Mouse (Mus musculus) forebrain, embryonic 16.5 days (tissue): Measurements from ENCODE around the gene Map2k2. TPM values are rescaled to one million over a fixed set of nuclear protein-coding genes. Genes with fewer than 3 reads are reported as not detected.

Experiments used
- ATAC-seq: fragments of 200-750 bp; cut with Nextera tagmentation; 2 replicates; pipeline ENCODE4 v1.8.0; 2017; ENCODE audit warnings: mild to moderate bottlenecking, moderate library complexity
- H3K27ac ChIP-seq: fragments of 300-500 bp; sonication (generic); 2 replicates; pipeline ENCODE4 v1.5.1; 2014; ENCODE audit warnings: low read length, control low read depth
- H3K27me3 ChIP-seq: fragments of 300-500 bp; sonication (generic); replicated peaks from 2 replicates; pipeline ENCODE4 v1.6.1; 2014; ENCODE audit warnings: low read length; ENCODE audit not compliant: control insufficient read depth, insufficient read depth
- H3K36me3 ChIP-seq: fragments of 300-500 bp; sonication (generic); 2 replicates; pipeline ENCODE4 v1.6.1; 2014; ENCODE audit not compliant: control insufficient read depth, insufficient read depth
- H3K4me1 ChIP-seq: fragments of 300-500 bp; sonication (generic); replicated peaks from 2 replicates; pipeline ENCODE4 v1.6.1; 2014; ENCODE audit warnings: low read length; ENCODE audit not compliant: control insufficient read depth, insufficient read depth
- H3K4me2 ChIP-seq: fragments of 300-500 bp; sonication (generic); 2 replicates; pipeline ENCODE4 v1.6.1; 2014; ENCODE audit warnings: mild to moderate bottlenecking, low read length, control low read depth
- H3K4me3 ChIP-seq: fragments of 300-500 bp; sonication (generic); replicated peaks from 2 replicates; pipeline ENCODE4 v1.5.1; 2014; ENCODE audit warnings: mild to moderate bottlenecking, low read length, control low read depth
- H3K9ac ChIP-seq: fragments of 300-500 bp; sonication (generic); replicated peaks from 2 replicates; pipeline ENCODE4 v1.6.1; 2014; ENCODE audit warnings: low read depth, low read length, control low read depth
- H3K9me3 ChIP-seq: fragments of 300-500 bp; sonication (generic); 2 replicates; pipeline ENCODE4 v1.6.1; 2016; ENCODE audit warnings: low read length; ENCODE audit not compliant: control insufficient read depth
- WGBS: fragments of 180-500 bp; shearing (Covaris S2); extraction: QIAGEN DNeasy Blood & Tissue Kit; methylation state at CpG from one replicate; pipeline ENCODE4 v1.1.7; 2014; 5-methylcytosine and 5-hydroxymethylcytosine counted together
- polyA plus RNA-seq: library from polyadenylated mRNA; unstranded; fragments of >200 nt; fragmentation: Nextera tagmentation; extraction: Ambion mirVana; gene quantifications from 2 replicates; pipeline ENCODE4 v1.2.1, GENCODE M21; 2015

Gene Map2k2
- polyA plus RNA-seq, 1 experiment from 2014 or later, result 210 TPM

DNA sequence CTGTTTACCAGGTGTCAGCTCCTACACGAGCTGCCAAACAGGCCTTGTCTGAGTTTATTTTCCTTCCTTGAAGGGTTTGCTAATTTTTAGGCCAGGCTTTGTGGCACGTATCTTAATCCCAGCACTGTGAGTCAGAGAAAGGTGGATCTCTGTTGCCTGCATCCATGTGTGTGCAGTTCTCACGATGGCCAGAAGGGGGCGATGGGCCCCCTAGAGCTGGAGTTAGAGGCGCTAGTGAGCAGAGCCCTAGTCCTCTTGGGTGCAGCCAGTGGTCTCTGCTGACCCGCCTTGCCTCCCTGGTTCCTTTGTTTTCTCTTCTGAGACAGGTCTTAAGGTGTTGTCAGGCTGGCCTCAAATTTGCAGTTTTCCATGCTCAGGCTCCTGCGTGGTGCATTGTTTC is 32.3 kb upstream of the Map2k2 start:
- ATAC-seq, result no peak
- Histone ChIP-seq H3K27ac (no peak overlapping the region), H3K4me3 (no peak overlapping the region), H3K9me3 (no peaks in the 10 kb centered on the region), H3K36me3 (peaks cover 20% of the 10 kb centered on the region), H3K27me3 (no peaks in the 10 kb centered on the region), H3K4me1 (peaks cover 23% of the 10 kb centered on the region), H3K9ac (no peak overlapping the region), H3K4me2 (no peak overlapping the region)
- 67% methylated on average over 7 of the region's 7 CpGs for WGBS

DNA sequence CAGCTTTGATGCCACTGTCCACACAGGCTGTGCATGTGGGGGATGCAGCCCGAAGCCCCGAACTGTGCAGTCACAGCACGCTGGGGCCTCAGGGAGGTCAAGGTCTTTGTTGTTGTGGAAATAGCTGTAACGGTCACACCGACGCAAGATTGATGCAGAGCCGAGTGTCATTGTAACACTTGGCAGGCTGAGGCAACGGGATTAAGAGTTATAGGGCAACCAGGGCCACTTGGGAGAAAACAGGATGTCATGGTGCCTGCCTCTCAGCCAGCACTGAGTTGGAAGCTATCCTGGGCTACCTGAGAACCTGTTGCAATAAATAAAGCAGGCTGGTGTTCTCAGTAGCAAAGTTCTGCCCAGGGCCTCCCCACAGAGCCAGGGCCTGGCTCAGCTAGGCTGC is 30.0 kb upstream of the Map2k2 start:
- H3K4me1 ChIP-seq, result peaks cover 10% of the 10 kb centered on the region
- H3K4me3 ChIP-seq, result no peak overlapping the region
- H3K9me3 ChIP-seq, result no peaks in the 10 kb centered on the region
- ATAC-seq, result no peak
- no peak overlapping the region for H3K27ac ChIP-seq
- H3K27me3 ChIP-seq, result no peaks in the 10 kb centered on the region
- H3K36me3 ChIP-seq, result peaks cover 28% of the 10 kb centered on the region
- no peak overlapping the region for H3K4me2 ChIP-seq
- H3K9ac ChIP-seq, result no peak overlapping the region
- WGBS, result 87% methylated on average over 8 of the region's 8 CpGs

DNA sequence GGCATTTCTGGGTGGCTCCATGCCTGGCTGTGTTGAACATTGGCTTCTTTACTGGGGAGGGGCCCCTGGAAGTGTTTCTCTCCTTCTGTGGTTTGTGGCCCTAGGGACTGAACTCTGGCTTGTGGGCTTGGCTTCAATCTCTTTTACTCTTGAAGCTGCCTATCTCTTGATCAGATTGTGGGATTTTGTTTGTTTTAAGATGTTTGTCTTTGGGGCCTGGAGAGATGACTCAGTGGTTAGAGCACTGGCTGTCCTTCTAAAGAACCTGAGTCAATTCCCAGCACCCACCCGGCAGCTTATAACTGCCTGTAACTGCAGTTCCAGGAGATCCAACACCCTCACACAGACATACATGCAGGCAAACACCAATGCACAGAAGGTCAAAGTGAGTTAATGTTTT is 29.4 kb upstream of the Map2k2 start:
- Histone ChIP-seq H3K27me3 (no peaks in the 10 kb centered on the region), H3K9ac (no peak overlapping the region), H3K36me3 (peaks cover 35% of the 10 kb centered on the region), H3K27ac (no peak overlapping the region), H3K4me3 (no peak overlapping the region), H3K9me3 (no peaks in the 10 kb centered on the region), H3K4me1 (peaks cover 4% of the 10 kb centered on the region), H3K4me2 (no peak overlapping the region)
- ATAC-seq, result no peak
- WGBS, result 96% methylated on average over 1 of the region's 1 CpGs

DNA sequence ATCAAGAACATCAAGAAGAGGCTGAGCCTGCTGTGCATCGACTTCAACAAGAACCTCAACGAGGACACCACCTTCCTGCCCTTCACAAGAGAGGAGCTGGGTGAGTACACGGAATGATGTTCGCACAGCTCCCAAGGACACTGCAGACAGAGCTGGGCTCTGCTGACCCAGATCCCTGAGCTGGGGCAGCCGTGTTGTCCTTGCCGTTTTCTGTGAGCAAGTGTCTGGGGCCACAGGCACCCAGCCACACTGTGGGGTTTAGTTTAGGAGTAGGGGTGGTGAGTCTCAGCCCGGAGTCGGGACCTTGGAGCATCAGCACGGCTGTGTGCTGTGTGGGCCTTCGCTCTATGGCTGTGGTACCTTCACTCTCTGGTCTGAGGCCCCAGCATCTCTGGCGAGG is 27.8 kb upstream of the Map2k2 start:
- Histone ChIP-seq H3K4me1 (no peaks in the 10 kb centered on the region), H3K9me3 (no peaks in the 10 kb centered on the region), H3K27ac (no peak overlapping the region), H3K4me3 (no peak overlapping the region), H3K4me2 (no peak overlapping the region), H3K9ac (no peak overlapping the region), H3K27me3 (no peaks in the 10 kb centered on the region), H3K36me3 (peaks cover 40% of the 10 kb centered on the region)
- WGBS, result 90% methylated on average over 11 of the region's 11 CpGs
- no peak for ATAC-seq

DNA sequence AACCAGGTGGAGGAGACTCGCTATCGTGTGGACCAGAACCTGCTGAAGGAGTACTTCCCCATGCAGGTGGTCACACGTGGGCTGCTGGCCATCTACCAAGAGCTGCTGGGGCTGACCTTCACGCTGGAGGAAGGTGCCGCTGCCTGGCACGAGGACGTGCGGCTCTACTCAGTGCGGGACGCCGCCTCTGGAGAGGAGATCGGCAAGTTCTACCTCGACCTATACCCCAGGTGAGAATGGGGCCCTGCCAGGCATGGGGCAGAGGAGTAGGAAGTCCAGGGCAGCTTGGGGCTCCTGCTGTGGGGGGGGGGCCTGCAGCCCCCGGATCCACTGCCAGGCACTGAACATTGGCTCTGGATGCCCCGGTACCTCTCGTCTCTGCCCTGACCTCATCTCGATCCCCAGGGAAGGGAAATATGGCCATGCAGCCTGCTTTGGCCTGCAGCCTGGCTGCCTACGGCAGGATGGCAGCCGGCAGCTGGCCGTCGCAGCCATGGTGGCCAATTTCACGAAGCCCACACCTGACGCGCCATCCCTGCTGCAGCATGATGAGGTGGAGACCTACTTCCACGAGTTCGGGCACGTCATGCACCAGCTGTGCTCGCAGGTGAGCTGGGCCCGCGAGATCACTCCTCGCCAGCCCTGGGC is 25.6 kb upstream of the Map2k2 start:
- H3K36me3 ChIP-seq, result peaks cover 23% of the 10 kb centered on the region
- 93% methylated on average over 31 of the region's 31 CpGs for WGBS

DNA sequence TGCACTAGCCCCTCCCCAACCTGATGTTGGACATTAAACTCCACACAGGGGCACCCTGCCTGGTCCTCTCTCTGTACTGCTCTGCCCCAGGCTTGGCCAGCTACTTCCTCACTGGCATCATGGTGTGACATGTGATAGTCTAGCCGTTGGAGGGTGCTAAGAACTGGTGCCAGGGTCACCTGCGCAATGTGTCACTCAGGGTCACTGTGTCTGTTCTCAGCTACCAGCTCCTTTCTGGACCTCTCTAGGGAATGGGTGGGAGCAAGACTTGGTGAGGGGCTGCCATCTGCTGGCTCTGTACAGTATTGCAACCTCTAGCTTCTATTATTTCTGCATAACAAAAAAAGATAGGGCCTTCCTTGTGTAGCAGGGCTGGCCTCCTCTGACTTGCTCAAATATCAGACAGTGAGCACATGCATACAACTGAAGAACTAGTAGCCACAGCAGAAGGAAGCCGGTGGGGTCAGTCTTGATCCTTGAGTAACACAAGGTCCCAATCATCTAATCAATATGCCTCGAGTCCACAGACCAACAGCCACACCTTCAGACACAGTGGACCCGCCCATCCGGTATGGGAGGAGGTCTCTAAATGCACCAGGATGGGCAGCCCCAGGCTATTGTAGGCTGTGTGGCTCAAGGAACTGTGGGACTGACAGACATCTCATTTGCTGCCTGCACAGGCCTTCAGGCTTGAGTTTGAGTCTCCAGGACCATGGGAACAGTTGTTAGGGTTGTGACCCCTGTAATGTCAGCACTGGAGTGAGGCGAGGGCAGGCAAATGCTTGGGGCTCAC is 23.4 kb upstream of the Map2k2 start:
- H3K27me3 ChIP-seq, result no peaks in the 10 kb centered on the region
- H3K9me3 ChIP-seq, result no peaks in the 10 kb centered on the region
- no peak overlapping the region for H3K9ac ChIP-seq
- 76% methylated on average over 7 of the region's 7 CpGs for WGBS
- H3K4me1 ChIP-seq, result no peaks in the 10 kb centered on the region
- peak; percentile 66 for ATAC-seq
- no peak overlapping the region for H3K4me2 ChIP-seq
- peaks cover 23% of the 10 kb centered on the region for H3K36me3 ChIP-seq
- no peak overlapping the region for H3K27ac ChIP-seq
- H3K4me3 ChIP-seq, result no peak overlapping the region

More for the DNA sequence above, 25.6 kb upstream of the Map2k2 start:
- Histone ChIP-seq H3K4me1 (no peaks in the 10 kb centered on the region), H3K9ac (no peak overlapping the region), H3K27ac (no peak overlapping the region), H3K4me3 (no peak overlapping the region), H3K9me3 (no peaks in the 10 kb centered on the region), H3K27me3 (no peaks in the 10 kb centered on the region), H3K4me2 (no peak overlapping the region)
- no peak for ATAC-seq

DNA sequence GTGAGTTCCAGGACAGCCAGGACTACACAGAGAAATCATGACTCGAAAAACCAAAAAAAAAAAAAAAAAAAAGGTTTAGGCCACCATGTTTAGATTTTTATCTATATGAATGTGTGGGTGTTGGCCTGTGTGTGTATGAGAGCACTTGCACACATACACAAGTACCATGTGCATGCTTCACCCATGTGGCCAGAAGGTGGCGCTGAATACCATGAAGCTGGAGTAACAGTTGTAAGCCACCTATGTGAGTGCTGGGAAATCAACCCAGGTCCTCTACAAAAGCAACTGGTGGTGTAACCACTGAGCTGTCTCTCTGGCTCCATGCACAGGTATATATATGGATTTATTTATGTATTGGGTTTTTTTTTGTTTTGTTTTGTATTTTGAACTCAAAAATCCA is 18.7 kb upstream of the Map2k2 start:
- Histone ChIP-seq H3K36me3 (no peaks in the 10 kb centered on the region), H3K4me1 (peaks cover 7% of the 10 kb centered on the region), H3K9me3 (no peaks in the 10 kb centered on the region), H3K9ac (no peak overlapping the region), H3K27me3 (no peaks in the 10 kb centered on the region), H3K4me2 (no peak overlapping the region), H3K27ac (no peak overlapping the region), H3K4me3 (no peak overlapping the region)
- no peak for ATAC-seq
- 62% methylated on average over 2 of the region's 2 CpGs for WGBS

DNA sequence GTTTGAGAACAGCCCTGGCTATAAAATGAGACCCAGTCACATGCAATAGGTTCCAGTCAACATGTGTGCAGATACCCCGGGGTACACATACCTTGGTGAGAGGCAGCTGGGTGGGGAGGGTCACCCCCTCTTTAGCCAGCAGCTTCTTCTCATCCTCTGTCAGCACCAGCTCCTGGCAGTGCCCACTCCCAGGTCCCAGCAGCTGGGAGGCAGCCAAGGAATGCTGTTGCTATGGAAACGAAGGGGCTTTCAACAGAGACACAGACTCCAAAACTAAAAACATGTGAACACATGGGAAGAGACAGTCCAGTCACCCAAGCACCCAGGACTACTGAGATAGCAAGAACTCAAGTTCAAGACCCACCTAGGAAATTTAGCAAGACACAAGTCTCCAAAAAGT is 16.5 kb upstream of the Map2k2 start:
- no peak overlapping the region for H3K9ac ChIP-seq
- H3K36me3 ChIP-seq, result no peaks in the 10 kb centered on the region
- WGBS, result 40% methylated on average over 2 of the region's 2 CpGs
- H3K4me2 ChIP-seq, result no peak overlapping the region
- no peak overlapping the region for H3K27ac ChIP-seq
- H3K4me3 ChIP-seq, result no peak overlapping the region
- no peaks in the 10 kb centered on the region for H3K9me3 ChIP-seq
- no peak; the same call in 1 of the 2 replicates for ATAC-seq
- H3K4me1 ChIP-seq, result peaks cover 7% of the 10 kb centered on the region
- H3K27me3 ChIP-seq, result no peaks in the 10 kb centered on the region

DNA sequence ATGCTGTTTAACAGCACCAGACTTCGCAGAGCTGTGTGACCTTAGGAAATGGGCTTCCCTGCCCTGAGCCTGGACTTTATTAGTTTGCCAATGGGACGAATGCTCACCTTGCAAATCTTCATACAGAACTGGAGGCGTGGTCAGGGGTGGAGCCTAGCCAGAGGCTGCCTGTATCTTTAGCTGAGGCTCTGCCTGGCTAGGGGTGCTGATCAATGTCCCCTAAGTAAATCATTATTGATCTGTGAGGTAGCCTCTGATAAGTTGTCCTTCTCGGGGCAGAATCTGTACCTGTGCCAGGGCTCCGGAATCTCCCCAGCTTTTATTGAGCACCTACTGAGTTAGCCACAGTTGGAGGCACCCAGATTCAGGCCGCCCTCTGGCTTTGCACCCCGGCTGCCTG is 15.1 kb upstream of the Map2k2 start:
- no peak for ATAC-seq
- no peaks in the 10 kb centered on the region for H3K9me3 ChIP-seq
- no peaks in the 10 kb centered on the region for H3K36me3 ChIP-seq
- H3K4me1 ChIP-seq, result peaks cover 7% of the 10 kb centered on the region
- H3K27ac ChIP-seq, result no peak overlapping the region
- no peak overlapping the region for H3K9ac ChIP-seq
- no peaks in the 10 kb centered on the region for H3K27me3 ChIP-seq
- H3K4me3 ChIP-seq, result no peak overlapping the region
- 74% methylated on average over 7 of the region's 7 CpGs for WGBS
- no peak overlapping the region for H3K4me2 ChIP-seq
